Mouse (Mus musculus): ENCODE data around the gene Wbp2. TPM values are rescaled to one million over a fixed set of nuclear protein-coding genes. Genes with fewer than 3 reads are reported as not detected.
A peak's percentile ranks its signal among the peaks of the same experiment; 100 is the strongest.
"Not testable (repeated sequence)": the region's sequence is repeated elsewhere in the genome, so short reads cannot be mapped to it uniquely, and the experiment has no call there.

Wbp2 gene
- polyA plus RNA-seq, 1 experiment from 2014 or later, result 138 TPM

DNA sequence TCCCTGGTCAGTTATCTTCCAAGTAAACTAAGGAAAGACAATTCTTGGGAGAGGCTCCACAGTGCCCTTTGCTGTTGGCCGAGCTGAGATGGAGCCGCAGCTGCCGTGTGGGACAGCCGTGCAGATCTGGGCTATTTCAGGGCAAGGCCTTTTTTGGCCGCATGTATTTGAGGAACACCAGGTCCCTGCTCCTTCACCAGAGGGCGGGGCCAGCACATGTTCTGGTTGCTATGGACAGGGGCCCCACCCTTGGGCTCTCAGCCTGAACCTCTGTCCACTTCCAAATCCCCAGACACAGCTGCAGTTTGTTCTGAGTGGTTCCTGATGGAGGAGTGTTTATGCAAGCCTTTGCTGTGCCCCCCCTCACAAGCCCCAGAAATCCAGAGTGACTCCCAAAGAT lies 13.6 kb upstream of the Wbp2 start:
- Histone ChIP-seq H3K4me2 (no peak overlapping the region), H3K4me3 (no peak overlapping the region), H3K4me1 (peaks cover 69% of the 10 kb centered on the region), H3K27ac (replicated peaks) (peak overlapping the region; percentile 97), H3K9me3 (peaks cover 6% of the 10 kb centered on the region; the same call in 1 of the 2 replicates), H3K27me3 (replicated peaks) (no peaks in the 10 kb centered on the region), H3K36me3 (peaks cover 5% of the 10 kb centered on the region), H3K9ac (peak overlapping the region; percentile 64)
- 15% methylated on average over 6 of the region's 6 CpGs for WGBS
- ATAC-seq (ENCODE audit: extremely low read depth, insufficient number of reproducible peaks, low FRiP score, low TSS enrichment), result no peak

DNA sequence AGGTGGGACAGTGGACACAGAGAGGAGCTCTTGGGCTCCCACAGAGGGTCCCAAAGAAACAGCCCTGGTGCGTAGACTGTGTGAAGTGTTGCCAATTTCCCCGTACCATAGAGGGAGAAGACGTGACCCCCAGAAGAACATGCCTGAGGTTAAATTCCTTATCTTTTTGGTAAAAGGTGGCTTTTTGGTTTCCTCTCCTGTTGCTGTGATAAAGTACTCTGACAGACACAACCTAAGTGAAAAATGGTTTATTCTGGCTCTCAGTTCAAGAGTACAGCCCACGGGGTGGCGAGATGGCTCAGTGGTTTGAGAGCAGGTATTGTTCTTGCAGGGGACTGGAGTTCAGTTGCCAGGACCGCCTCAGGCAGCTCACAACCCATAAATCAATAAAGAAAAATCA lies 12.7 kb upstream of the Wbp2 start:
- H3K27me3 ChIP-seq (replicated peaks), result no peaks in the 10 kb centered on the region
- H3K4me2 ChIP-seq, result no peak overlapping the region
- H3K4me3 ChIP-seq, result no peak overlapping the region
- no peak for ATAC-seq (ENCODE audit: extremely low read depth, insufficient number of reproducible peaks, low FRiP score, low TSS enrichment)
- H3K9ac ChIP-seq, result peak overlapping the region; percentile 33
- no peaks in the 10 kb centered on the region for H3K36me3 ChIP-seq
- peak overlapping the region; percentile 80 for H3K27ac ChIP-seq (replicated peaks)
- WGBS, result 79% methylated on average over 6 of the region's 6 CpGs
- H3K4me1 ChIP-seq, result peaks cover 60% of the 10 kb centered on the region
- H3K9me3 ChIP-seq, result peaks cover 6% of the 10 kb centered on the region; the same call in 1 of the 2 replicates

DNA sequence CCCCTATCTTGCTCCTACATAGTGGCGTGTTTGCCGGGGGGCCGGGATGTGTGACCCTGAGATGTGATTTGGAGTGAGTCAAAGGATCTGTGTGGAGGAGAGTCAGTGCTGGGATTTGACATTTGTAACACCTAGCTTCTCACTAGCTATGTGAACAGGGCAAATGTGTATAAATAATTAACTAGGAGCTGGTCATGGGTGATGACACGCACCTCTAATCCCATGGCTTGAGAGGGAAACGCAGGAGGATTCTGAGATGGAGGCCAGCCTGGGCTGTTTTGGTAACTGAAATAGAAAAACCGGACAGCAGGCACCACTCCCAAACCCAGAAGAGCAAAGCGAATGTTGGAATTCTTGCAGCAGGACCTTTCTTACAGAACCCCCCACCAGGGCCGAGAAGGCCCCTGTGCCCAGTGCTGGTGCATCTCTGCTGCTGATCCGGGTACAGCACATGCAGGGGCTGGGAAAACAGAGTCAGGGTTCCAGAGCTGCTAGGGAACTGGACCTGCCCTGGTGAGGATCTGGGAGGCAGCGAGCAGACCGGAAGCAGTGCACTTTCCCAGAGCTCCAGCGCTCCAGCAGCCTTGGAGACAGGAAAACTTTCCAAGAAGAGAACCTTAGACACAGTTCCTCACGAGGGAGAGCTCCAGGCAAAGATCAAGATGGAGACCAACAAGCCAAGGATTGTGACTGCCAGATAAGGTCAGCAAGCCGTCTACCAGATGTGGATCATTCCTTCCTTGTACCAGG lies 12.1 kb upstream of the Wbp2 start:
- no peak overlapping the region for H3K4me3 ChIP-seq
- no peak for ATAC-seq (ENCODE audit: extremely low read depth, insufficient number of reproducible peaks, low FRiP score, low TSS enrichment)
- H3K9ac ChIP-seq, result peak overlapping the region; percentile 33
- no peaks in the 10 kb centered on the region for H3K36me3 ChIP-seq
- H3K27ac ChIP-seq (replicated peaks), result peak overlapping the region; percentile 80
- no peak overlapping the region for H3K4me2 ChIP-seq
- peaks cover 6% of the 10 kb centered on the region; the same call in 1 of the 2 replicates for H3K9me3 ChIP-seq
- 60% methylated on average over 14 of the region's 14 CpGs for WGBS
- peaks cover 58% of the 10 kb centered on the region for H3K4me1 ChIP-seq
- no peaks in the 10 kb centered on the region for H3K27me3 ChIP-seq (replicated peaks)

DNA sequence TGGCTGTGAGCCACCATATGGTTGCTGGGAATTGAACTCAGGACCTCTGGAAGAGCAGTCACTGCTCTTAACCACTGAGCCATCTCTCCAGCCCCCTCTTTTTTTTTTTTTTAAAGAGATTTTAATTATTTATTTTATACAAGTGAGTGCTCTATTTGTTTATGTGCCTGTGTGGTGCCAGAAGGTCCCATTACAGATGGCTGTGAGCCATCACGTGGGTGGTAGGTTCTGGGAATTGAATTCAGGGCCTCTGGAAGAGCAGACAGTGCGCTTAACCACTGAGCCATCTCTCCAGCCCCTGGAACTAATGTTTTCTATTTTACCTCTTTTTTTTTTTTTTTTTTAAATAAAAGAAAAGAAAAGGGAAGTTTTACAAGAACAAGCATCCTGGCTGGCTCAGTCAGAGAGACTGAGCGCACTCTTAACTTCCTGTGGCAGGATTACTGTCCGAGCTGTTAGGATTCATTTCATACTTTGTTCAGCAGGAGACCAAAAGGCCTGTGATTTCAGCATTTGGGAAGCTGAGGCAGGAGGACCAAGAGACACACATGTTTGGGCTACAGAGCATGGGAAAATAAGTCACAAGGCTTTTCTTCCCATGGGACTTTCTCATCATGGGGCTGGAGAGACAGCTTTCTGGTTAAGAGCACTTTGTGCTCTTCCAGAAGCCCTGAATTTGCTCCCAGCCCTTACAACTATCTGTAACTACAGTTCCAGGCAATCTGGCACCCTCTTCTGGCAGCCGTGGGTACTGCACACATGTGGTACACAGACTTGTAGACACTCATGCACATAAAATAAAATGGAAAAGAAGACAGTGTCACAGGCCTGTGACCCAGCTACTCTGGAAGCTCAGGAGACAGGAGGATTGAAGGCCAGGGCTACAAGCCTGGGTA lies 9.7 kb upstream of the Wbp2 start:
- H3K36me3 ChIP-seq, result no peaks in the 10 kb centered on the region
- peaks cover 42% of the 10 kb centered on the region for H3K4me1 ChIP-seq
- no peak overlapping the region for H3K4me2 ChIP-seq
- H3K27ac ChIP-seq (replicated peaks), result no peak overlapping the region
- ATAC-seq (ENCODE audit: extremely low read depth, insufficient number of reproducible peaks, low FRiP score, low TSS enrichment), result no peak
- no peak overlapping the region for H3K9ac ChIP-seq
- no peaks in the 10 kb centered on the region for H3K27me3 ChIP-seq (replicated peaks)
- 90% methylated on average over 5 of the region's 5 CpGs for WGBS
- H3K4me3 ChIP-seq, result no peak overlapping the region
- peaks cover 6% of the 10 kb centered on the region; the same call in 1 of the 2 replicates for H3K9me3 ChIP-seq

DNA sequence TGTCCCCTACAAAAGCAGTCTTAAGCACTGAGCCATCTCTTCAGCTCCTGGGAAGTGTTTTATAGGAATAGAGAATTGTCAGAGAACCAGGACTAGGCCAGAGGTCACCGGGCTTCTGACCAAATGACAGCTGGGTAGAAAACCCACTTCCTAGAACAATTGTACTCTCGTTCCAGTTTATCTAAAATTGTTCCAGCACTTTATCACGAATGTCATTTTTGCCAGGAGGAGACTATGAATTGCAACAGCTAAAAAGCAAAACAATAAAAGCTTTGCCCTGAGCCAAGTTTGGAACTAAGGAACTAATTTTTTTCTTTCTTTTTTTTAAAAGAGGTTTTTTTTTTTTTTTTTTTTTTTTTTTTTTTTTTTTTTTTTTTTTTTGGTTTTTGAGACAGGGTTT lies 8.8 kb upstream of the Wbp2 start:
- WGBS, result 58% methylated on average over 3 of the region's 3 CpGs
- H3K9me3 ChIP-seq, result peaks cover 6% of the 10 kb centered on the region; the same call in 1 of the 2 replicates
- no peak overlapping the region for H3K4me3 ChIP-seq
- no peaks in the 10 kb centered on the region for H3K36me3 ChIP-seq
- H3K4me2 ChIP-seq, result no peak overlapping the region
- H3K27ac ChIP-seq (replicated peaks), result peak overlapping the region; percentile 46; the same call in 1 of the 2 replicates
- H3K27me3 ChIP-seq (replicated peaks), result no peaks in the 10 kb centered on the region
- ATAC-seq (ENCODE audit: extremely low read depth, insufficient number of reproducible peaks, low FRiP score, low TSS enrichment), result no peak
- no peak overlapping the region for H3K9ac ChIP-seq
- H3K4me1 ChIP-seq, result peaks cover 33% of the 10 kb centered on the region

DNA sequence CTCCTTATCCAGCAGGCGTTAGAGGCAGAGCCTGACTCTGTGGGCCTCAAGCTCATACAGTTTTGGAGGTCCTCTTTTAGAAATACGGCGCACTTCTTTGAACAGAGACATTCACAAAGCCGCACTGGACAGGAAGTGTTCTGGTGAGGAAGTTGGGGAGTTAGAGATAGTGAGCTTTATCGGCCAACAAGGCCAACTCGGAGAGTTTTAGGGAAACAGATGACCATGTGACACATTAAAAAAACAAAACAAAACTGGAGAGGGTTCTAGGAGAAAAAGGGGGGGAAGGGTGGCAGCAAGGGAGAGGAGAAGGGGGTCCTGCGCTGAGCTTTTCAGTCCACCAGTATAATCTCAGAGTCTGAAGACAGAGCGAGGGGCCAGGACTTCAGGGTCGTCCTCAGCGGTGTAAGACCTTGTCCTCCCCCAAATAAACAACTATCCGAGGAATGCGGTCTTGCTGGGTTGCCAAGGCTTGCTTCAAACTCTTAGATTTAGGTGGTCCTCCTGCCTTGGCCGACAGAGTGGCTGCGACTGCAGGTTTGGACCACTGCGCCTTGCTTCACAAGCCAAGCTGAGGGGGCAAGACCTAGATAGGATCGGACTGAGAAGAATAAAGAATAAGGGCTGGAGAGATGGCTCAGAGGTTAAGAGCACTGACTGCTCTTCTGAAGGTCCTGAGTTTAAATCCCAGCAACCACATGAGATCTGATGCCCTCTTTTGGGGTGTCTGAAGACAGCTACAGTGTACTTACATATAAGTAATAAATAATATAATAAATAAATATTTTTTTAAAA lies 7.2 kb upstream of the Wbp2 start:
- H3K27me3 ChIP-seq (replicated peaks), result no peaks in the 10 kb centered on the region
- H3K4me3 ChIP-seq, result no peak overlapping the region
- no peaks in the 10 kb centered on the region for H3K36me3 ChIP-seq
- 23% methylated on average over 16 of the region's 16 CpGs for WGBS
- peaks cover 17% of the 10 kb centered on the region for H3K4me1 ChIP-seq
- ATAC-seq (ENCODE audit: extremely low read depth, insufficient number of reproducible peaks, low FRiP score, low TSS enrichment), result no peak
- peak overlapping the region; percentile 83 for H3K27ac ChIP-seq (replicated peaks)
- H3K9ac ChIP-seq, result peak overlapping the region; percentile 64; the same call in 1 of the 2 replicates
- peak overlapping the region; percentile 38 for H3K4me2 ChIP-seq
- peaks cover 6% of the 10 kb centered on the region; the same call in 1 of the 2 replicates for H3K9me3 ChIP-seq

DNA sequence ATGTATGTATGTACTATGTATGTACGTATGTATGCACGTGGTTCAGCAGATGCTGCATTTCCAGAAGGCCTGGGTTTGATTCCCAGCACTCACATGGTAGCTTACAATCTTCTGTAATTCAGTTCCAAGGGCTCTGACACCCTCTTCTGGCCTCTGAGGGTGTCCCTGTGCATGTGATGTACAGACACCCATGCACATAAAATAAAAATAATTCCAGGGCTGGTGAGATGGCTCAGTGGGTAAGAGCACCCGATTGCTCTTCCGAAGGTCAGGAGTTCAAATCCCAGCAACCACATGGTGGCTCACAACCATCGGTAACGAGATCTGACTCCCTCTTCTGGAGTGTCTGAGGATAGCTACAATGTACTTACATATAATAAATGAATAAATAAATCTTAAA lies 6.2 kb upstream of the Wbp2 start:
- H3K9me3 ChIP-seq; H3K27me3 ChIP-seq (replicated peaks); H3K36me3 ChIP-seq; ATAC-seq (ENCODE audit: extremely low read depth, insufficient number of reproducible peaks, low FRiP score, low TSS enrichment); H3K4me3 ChIP-seq; H3K4me2 ChIP-seq; H3K9ac ChIP-seq: not testable (repeated sequence)
- Histone ChIP-seq H3K27ac (replicated peaks) (peak overlapping the region; percentile 83), H3K4me1 (peaks cover 16% of the 10 kb centered on the region)
- WGBS, result 87% methylated on average over 6 of the region's 6 CpGs

DNA sequence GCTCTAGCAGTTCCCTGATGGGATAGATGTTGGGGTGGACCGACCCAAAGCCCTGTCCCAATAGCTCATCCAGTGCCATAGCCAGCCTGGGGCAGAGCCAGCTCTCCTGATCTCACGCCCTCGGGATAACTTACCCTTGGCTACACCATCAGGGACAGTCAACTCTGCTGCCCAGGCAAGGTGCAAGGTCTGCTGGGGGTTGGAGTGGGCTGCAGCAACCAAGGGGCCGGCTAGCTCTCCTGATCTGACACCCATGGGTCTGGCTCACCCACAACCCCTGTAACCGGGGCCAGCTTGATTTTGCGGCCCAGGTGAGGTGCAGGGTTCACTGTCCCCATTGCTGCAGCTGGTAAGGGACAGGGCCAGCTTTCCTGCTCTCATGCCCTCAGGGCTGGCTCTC lies 4.8 kb upstream of the Wbp2 start:
- H3K4me2 ChIP-seq, result no peak overlapping the region
- no peak for ATAC-seq (ENCODE audit: extremely low read depth, insufficient number of reproducible peaks, low FRiP score, low TSS enrichment)

DNA sequence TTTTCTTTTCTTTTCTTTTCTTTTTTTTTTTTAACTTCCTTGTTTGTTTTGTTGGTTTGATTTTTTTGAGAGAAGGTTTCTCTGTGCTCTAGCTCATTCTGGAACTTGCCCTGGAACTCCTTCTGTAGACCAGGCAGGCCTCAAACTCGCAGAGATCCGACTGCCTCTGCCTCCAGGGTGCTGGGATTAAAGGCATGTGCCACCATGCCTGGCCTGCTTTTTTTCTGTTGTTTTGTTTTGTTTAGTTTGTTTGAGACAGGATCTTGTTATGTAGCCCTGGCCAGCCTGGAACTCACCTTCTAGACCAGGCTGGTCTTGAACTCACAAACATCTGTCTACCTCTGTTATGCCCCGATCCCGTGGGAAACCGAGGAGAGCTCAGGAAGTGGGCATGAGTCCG lies 2.8 kb upstream of the Wbp2 start:
- H3K4me2 ChIP-seq, result no peak overlapping the region
- no peaks in the 10 kb centered on the region for H3K27me3 ChIP-seq (replicated peaks)
- no peak overlapping the region for H3K9ac ChIP-seq
- peaks cover 38% of the 10 kb centered on the region for H3K4me1 ChIP-seq
- H3K4me3 ChIP-seq, result no peak overlapping the region
- no peak overlapping the region for H3K27ac ChIP-seq (replicated peaks)
- 89% methylated on average over 6 of the region's 6 CpGs for WGBS
- ATAC-seq (ENCODE audit: extremely low read depth, insufficient number of reproducible peaks, low FRiP score, low TSS enrichment), result no peak
- H3K9me3 ChIP-seq, result no peaks in the 10 kb centered on the region
- peaks cover 7% of the 10 kb centered on the region for H3K36me3 ChIP-seq

More for the DNA sequence above, 4.8 kb upstream of the Wbp2 start:
- H3K36me3 ChIP-seq, result no peaks in the 10 kb centered on the region
- H3K27ac ChIP-seq (replicated peaks), result no peak overlapping the region
- H3K4me1 ChIP-seq, result peaks cover 20% of the 10 kb centered on the region
- H3K9ac ChIP-seq, result peak overlapping the region; percentile 10; the same call in 1 of the 2 replicates
- WGBS, result 82% methylated on average over 6 of the region's 6 CpGs
- H3K9me3 ChIP-seq, result peaks cover 2% of the 10 kb centered on the region; the same call in 1 of the 2 replicates
- no peaks in the 10 kb centered on the region for H3K27me3 ChIP-seq (replicated peaks)
- no peak overlapping the region for H3K4me3 ChIP-seq

DNA sequence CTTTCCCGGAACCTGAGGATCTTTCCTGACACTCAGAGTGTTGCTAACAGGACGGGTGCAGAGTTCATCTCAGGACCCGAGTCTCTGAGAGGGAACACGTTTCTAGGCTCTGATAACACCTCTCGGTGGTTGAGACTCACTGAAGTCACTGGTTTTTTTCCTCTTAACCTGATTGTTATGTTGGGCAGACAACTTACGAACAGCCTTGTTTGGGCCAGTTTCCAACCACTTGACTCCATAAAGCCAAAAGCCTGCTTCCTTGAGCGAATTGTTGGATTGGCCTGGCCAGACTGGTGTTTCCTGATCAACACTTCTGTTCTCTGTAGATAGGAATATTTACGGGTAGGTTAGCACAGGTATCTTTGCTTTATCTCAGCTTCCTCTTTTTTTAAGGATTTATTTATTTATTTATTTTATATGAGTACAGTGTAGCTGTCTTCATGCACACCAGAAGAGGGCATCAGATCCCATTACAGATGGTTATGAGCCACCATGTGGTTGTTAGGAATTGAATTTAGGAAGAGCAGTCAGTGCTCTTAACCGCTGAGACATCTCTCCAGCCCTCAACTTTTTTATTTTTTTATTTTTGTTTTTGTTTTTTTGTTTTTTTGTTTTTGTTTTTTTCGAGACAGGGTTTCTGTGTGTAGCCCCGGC lies 2.1 kb upstream of the Wbp2 start:
- no peak for ATAC-seq (ENCODE audit: extremely low read depth, insufficient number of reproducible peaks, low FRiP score, low TSS enrichment)
- Histone ChIP-seq H3K27ac (replicated peaks) (peak overlapping the region; percentile 20; the same call in 1 of the 2 replicates), H3K4me2 (no peak overlapping the region), H3K27me3 (replicated peaks) (no peaks in the 10 kb centered on the region), H3K9me3 (no peaks in the 10 kb centered on the region), H3K9ac (no peak overlapping the region), H3K36me3 (peaks cover 12% of the 10 kb centered on the region), H3K4me1 (peaks cover 37% of the 10 kb centered on the region), H3K4me3 (no peak overlapping the region)
- 67% methylated on average over 11 of the region's 11 CpGs for WGBS

All from heart, embryonic 13.5 days (tissue).